Mouse (Mus musculus): ENCODE measurements around the gene Unc119.

The Unc119 gene

DNA sequence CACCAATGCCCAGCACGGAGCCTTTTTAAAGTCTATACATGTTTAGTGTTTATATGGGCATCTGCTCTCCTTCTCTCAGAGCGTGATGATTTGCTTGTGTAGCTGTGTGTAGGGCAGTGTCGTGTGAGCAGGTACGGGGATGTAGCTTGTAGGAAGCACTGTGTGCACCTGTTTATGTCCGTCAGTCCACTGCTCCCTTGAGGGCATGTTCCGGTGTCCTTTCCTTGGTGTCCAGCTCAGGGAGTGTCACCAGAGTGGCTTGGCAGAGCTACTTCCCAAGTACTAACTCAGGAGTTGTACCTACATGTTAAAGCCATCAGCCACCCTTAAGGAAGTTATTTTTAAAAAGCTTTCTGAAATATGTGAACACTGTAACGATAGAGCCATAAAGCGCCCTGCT is 6.2 kb upstream of the Unc119 start:
- in situ Hi-C loops (cut with MboI; ENCODE audit: unreplicated experiment in 2 of 2) = no loop called here

GRCm38 (mm10) chr11:78341702-78342101 is 1.6 kb upstream of the Unc119 start:
- in situ Hi-C loops (cut with MboI; ENCODE audit: unreplicated experiment in 2 of 2) = no loop called here

DNA sequence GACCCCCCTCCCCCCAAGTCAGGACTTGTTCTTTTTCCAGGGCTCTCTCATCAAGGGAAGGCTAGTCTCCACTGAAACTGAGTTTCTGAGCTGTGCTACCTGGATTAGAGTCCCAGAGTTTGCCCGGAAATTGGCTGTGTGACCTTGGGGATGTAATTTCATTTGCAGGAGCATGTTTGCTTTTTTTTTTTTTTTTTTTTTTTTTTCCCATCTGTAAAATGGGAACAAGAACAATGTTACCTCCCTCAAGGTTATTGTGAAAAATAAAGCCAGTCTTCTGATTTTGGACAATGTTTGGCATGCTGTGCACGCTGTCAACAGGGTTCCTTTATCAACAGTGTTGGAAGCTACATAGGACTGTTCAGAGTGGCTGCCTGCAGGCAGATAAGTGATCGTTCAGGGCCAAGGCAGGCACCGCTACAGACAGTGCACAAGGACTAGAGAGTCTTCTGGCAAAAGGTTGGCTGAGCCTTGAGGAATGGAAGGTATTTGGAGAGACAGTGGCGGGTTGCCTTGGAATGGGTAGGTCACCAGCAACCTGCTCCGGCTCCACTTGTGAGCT is 1.1 kb downstream of the Unc119 start:
- in situ Hi-C loops (cut with MboI; ENCODE audit: unreplicated experiment in 2 of 2) = no loop called here

- in situ Hi-C loops (cut with MboI; ENCODE audit: unreplicated experiment in 2 of 2) = loop anchor here in 1 of 2 experiments (5.0 kb wide), 1 partner anchor 83 kb away; the partner anchor contains the start of gene 2610507B11Rik
Observed at GRCm38 (mm10) chr11:78344890-78345715, 1.8 kb downstream of the Unc119 start.

DNA sequence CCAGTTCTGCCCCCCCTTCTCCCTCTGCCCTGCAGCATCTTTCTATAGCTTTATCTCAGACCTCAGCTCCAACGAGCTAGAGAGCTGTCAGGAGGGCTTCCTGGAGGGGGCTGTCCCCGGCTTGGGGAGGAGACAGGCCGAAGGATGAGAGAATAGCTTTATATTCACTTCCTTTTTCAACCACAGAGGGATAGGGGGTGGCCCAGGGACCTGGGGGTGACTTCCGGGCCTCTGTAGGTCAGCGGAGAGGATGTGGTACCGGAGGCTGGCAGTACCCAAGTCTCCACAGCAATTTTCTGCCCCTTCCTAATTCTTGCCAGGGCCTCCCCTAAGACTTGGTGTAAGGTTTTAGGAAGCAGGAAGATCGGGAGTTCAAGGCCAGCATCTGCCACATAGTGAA is 2.5 kb downstream of the Unc119 start:
- in situ Hi-C loops (cut with MboI; ENCODE audit: unreplicated experiment in 2 of 2) = loop anchor here in 1 of 2 experiments (5.0 kb wide), 1 partner anchor 84 kb away; the partner anchor contains the start of gene 2610507B11Rik

GRCm38 (mm10) chr11:78346326-78347069 is 3.2 kb downstream of the Unc119 start:
- in situ Hi-C loops (cut with MboI; ENCODE audit: unreplicated experiment in 2 of 2) = loop anchor here in 1 of 2 experiments (5.0 kb wide), 1 partner anchor 84 kb away; the partner anchor contains the start of gene 2610507B11Rik

DNA sequence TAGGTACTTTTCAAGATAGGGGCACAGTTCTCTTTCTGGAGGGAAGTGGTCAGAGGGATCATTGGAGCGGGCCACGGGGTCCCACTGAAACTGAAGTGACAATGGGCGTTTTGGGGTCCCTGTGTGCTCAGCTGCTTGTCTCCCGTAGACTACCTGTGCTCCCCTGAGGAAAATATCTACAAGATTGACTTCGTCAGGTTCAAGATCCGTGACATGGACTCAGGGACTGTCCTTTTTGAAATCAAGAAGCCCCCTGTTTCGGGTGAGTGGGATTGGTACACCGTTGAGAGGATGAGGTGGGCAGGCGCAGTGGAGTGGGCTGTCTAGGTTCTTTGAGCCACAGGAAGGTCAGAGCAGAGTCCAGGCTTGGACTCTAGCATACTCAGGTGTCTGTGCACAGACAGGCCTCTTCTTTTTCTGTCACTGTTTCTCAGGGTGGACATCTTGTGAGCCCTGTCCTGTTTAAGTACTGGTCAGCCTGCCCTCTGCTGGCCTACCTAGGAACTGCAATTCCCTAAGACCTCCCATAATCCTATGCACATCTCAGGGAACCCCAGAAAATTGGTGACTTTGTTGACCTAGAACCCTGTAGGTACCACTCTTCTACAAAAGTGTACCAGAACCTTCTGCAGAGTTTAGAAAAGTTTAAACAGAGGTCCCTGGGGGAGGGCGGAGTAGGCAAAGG is 3.9 kb downstream of the Unc119 start:
- in situ Hi-C loops (cut with MboI; ENCODE audit: unreplicated experiment in 2 of 2) = loop anchor here in 1 of 2 experiments (5.0 kb wide), 1 partner anchor 85 kb away; the partner anchor contains the start of gene 2610507B11Rik

GRCm38 (mm10) chr11:78347908-78348307 is 4.6 kb downstream of the Unc119 start:
- in situ Hi-C loops (cut with MboI; ENCODE audit: unreplicated experiment in 2 of 2) = loop anchor here in 1 of 2 experiments (5.0 kb wide), 1 partner anchor 86 kb away; the partner anchor contains the start of gene 2610507B11Rik

DNA sequence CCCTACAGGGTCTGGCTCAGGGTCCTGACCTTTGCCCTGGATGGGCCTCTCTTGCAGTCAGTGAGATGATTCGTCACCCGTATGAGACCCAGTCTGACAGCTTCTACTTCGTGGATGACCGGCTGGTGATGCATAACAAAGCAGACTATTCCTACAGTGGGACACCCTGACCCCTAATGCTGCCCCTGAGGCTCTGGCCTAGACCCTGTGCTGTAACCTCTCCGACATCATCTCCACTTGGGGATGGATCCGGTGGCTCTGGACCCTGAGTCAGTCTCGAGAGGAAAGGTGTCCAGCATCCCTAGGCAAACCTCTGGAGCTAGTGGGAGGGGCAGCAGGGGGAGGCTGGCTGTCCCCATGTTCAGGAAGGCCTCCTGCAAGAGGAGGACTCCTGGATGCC is 5.2 kb downstream of the Unc119 start:
- in situ Hi-C loops (cut with MboI; ENCODE audit: unreplicated experiment in 2 of 2) = loop anchor here in 1 of 2 experiments (5.0 kb wide), 1 partner anchor 86 kb away; the partner anchor contains the start of gene 2610507B11Rik

DNA sequence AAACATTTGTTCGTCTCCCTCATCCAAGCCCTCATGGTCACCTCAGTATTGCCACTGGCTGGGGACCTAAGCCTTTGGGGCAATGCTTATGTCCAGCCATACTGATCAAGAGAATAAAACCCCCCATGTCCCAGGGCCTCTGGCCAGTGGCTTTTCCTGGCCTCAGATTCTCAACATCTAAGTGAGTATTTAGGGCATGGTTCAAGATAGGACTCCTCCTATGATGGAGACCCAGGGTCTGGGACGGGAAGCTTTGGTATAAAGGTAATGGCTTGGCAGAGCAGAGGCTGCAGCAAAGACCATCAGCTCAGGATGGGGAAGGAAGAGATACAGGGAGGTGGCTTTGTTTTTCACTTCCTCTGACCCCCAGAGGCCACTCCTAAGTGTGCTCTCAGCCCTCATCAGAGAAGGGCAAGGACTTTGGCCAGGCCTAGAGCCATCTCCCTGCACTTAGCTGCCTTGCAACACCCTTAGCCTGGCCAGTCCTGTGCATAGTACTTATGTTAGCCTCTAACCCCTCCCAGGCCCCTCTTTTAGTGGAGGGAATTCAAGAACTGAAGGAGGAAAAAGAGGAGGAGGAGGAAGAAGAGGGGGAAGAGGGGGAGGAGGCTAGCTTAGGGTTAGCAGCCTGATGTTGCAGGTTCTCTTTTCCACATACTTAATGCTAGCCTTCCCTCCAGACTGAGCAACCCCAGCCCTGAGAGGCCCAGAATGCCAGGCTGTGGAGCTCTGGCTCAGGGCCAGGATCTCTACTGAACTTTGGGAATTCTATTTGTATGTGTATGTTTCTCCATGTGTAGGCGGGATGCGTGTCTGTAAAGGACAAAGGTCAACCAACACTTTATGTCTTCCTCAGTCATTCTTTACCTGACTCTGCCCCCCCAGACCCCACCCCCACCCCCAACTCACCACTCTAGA is 6.4 kb downstream of the Unc119 start:
- in situ Hi-C loops (cut with MboI; ENCODE audit: unreplicated experiment in 2 of 2) = loop anchor here in 1 of 2 experiments (5.0 kb wide), 1 partner anchor 87 kb away; the partner anchor contains the start of gene 2610507B11Rik

DNA sequence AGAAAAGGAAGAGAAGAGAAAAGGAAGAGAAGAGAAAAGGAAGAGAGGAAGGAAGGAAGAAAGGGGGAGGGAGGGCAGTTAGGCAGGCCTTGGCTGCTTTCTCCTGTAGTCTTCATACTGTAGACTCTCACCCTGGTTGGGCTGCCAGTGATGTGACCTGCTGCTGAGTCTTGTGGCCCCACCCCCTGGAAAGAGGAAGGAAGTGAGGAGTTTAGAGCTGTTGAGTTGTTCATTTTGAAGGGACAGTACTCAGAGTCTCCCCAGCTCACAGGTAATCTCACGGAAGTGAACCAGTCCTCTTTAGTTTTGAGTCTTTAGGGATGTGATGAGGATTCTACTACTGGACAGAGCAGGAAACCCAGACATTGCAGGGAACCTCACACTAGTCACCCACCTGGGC is 9.8 kb downstream of the Unc119 start:
- in situ Hi-C loops (cut with MboI; ENCODE audit: unreplicated experiment in 2 of 2) = no loop called here

DNA sequence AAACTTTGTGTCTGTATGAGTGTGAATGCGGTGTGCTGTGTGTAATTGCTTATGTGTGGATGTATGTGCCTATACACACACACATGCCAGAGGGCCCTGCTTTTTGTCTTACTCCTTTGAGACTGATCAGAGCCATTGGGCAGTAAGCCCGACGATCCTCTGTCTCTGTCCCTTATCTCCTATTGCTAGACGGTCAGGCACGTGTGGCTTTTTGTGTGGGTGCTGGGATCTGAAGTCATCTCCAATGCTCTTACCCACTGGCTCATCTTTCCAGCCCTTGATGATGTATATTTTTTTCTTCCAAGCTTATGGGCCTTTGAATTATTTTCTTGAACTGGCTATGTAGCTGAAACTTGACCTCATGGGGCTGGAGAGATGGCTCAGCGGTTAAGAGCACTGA is 11.6 kb downstream of the Unc119 start:
- in situ Hi-C loops (cut with MboI; ENCODE audit: unreplicated experiment in 2 of 2) = no loop called here

DNA sequence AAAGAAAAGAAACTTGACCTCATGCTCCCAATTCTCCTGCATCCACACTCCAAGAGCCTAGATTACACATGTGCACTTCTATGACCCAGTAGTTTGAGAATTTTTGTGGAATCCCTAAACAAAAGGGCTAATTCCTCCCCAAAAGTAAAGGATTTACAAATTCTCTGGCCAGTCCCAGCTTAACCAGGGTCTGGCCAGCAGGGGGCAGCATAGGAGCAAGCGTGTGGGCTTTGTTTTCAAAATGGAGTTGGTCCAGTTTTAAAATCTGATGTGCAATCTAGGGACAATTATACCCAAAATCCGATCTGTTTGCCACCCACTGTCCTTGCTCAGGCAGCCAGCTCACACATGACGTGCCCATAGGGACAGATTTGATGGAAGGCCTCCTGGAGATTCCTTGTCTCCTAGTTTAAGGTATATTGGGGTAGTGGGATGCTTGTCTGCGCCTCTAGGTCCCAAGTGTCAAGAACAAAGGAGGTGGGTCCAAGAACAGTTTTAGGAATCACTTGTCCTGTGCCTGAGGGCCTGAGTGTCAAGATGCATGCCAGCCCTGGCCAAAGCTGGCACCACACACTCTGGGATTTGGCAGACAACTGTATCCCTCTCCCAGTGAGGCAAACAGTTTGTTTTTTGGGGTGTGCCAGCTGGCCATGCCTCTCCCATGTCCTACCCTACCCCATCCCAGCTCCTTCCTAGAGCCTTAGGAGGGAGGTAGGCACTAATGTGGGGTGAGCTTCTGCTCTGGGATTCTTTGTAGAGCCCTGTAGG is 12.4 kb downstream of the Unc119 start:
- in situ Hi-C loops (cut with MboI; ENCODE audit: unreplicated experiment in 2 of 2) = no loop called here

DNA sequence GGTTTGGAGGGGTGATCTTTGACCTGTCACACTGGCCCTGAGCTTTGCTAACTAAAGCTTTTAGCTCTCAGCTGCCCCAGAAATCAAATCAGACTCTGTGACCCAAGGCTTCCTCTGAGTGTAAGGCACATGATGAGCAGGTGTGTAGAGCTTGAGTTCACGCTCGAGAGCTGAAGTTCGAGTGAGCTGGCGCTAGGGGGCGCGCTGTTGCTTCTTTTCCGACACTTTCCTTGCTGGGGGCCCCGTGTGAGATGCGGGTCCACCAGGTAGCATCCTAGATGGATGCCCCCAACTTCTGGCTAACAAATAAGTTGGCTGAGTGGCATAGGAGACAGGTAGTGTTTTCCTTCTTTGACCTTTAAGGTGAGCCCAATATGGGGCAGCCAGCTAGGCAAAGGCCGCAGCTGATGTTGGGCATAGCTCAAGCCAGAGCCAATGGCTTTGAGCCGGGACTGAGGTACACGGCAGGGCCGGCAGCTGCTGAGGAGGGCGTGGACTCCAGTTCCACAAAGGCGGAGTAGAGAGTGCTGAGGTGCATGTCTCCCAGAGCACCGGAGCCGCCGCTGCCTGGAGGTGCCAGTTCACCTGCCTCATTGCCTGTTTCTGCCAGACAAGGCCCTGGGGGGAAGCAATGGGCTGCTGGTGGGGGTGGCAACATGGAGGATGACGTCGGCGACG is 15.2 kb downstream of the Unc119 start:
- in situ Hi-C loops (cut with MboI; ENCODE audit: unreplicated experiment in 2 of 2) = no loop called here

DNA sequence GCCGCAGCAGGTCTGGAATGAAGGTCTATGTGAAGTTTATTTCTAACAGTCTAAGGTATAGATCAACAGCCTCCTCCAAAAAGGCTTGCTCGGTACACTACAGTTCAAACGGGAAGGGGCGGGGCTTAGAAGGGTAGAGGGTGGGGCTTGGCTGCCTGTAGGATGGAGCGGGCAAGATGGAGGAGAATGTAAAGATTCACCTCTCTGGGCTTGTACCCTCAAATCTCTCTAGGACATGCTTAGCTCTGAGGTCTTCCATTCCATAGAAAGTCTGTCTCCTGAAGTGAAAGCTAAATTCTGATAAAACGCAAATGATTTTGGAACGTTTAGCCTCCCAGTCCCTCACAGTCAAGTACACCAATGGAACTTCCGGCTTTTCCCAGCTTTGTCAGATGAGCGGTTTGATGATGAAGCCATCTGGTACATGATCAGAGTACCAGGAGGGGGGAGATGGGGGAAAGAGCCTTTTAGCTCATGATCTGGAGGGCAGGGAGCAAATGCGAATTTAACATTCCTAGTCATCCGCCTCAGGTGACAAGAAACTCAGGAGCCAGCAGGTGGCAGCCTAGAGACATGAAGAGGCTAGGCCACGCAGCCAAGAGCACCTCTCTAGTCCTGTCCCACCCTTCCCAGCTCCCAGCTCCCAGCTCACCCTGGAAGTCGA is 17.0 kb downstream of the Unc119 start:
- in situ Hi-C loops (cut with MboI; ENCODE audit: unreplicated experiment in 2 of 2) = loop anchor here in 1 of 2 experiments (5.0 kb wide), 1 partner anchor 42 kb away; no protein-coding TSS in a partner anchor

GRCm38 (mm10) chr11:78360789-78361131 is 17.5 kb downstream of the Unc119 start:
- in situ Hi-C loops (cut with MboI; ENCODE audit: unreplicated experiment in 2 of 2) = loop anchor here in 1 of 2 experiments (5.0 kb wide), 1 partner anchor 42 kb away; no protein-coding TSS in a partner anchor

DNA sequence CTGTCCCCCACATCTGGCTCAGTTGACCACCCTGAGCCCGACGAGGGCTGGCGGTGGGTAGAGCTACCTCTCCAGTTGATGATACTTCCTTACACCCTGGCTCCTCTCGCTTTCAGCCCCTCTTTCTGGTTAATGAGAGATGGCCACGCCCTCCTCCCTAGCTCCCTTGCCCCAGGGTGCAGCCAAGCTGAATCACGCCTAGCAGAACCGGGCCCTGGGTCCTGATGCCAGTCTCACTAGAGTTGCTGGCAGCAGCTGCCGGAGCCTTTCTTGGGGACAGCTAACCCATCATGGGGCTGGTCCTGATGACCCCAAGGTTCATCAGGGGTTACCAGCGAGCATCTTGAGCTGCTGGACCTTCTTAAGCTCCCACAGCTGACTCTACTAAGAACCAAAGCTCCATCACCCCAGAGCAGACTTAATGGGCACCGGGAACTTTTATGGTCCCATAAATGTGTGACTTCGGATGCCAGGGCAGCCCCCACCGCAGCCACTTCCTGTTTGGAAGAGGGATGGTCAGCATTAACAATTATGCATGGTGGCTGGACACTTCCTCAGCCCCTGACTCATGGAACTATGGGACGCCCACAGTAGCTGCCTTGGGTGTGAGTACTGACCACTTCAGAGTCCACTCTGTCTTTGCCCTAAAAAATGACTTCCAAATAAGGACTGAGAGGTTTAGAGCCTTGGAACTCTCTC is 20.2 kb downstream of the Unc119 start:
- in situ Hi-C loops (cut with MboI; ENCODE audit: unreplicated experiment in 2 of 2) = loop anchor here in 1 of 2 experiments (5.0 kb wide), 1 partner anchor 39 kb away; no protein-coding TSS in a partner anchor
